Mouse (Mus musculus): ENCODE data around the gene Trem3.

Trem3 gene

GRCm38 (mm10) chr17:48247221-48247928 is at the start of gene Trem3:
Gene Trem3 (plus strand): TSS chr17:48247777.
- DNase-seq: no peak

- no peak for DNase-seq
These were observed 44.5 kb upstream of the Trem3 start for GRCm38 (mm10) chr17:48203086-48203485.

GRCm38 (mm10) chr17:48212596-48212995 is 35.0 kb upstream of the Trem3 start:
- no peak for DNase-seq

GRCm38 (mm10) chr17:48213511-48213910 is 34.1 kb upstream of the Trem3 start:
- no peak for DNase-seq

DNA sequence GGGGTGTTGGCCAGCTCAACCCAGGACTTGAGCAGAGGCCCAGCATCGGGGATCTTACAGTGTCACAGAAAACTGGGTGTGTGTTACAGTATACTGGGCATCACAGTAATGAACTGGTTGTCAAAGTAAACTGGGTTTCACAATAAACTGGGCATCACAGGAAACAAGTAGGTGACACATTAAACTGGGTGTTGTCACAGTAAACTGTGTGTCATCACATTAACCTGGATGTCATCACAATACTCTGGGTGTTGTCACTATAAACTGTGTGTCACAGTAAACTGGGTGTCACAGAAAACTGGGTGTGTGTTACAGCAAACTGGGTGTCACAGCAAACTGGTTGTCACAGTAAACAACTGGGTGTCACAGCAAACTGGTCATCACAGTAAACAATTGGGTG is 32.1 kb upstream of the Trem3 start:
- no peak for DNase-seq

GRCm38 (mm10) chr17:48230680-48231079 is 16.9 kb upstream of the Trem3 start:
- DNase-seq: no peak

- no peak for DNase-seq
These were observed 15.1 kb upstream of the Trem3 start, which contains the start of gene Trem1 for GRCm38 (mm10) chr17:48232518-48232917. Gene Trem1 (plus strand): TSS chr17:48232768.

- no peak for DNase-seq
These were observed 13.8 kb upstream of the Trem3 start for GRCm38 (mm10) chr17:48233789-48234188.

GRCm38 (mm10) chr17:48234550-48234949 is 13.0 kb upstream of the Trem3 start:
- no peak for DNase-seq

- DNase-seq: no peak
These were observed 11.7 kb upstream of the Trem3 start for GRCm38 (mm10) chr17:48235773-48236370.

DNA sequence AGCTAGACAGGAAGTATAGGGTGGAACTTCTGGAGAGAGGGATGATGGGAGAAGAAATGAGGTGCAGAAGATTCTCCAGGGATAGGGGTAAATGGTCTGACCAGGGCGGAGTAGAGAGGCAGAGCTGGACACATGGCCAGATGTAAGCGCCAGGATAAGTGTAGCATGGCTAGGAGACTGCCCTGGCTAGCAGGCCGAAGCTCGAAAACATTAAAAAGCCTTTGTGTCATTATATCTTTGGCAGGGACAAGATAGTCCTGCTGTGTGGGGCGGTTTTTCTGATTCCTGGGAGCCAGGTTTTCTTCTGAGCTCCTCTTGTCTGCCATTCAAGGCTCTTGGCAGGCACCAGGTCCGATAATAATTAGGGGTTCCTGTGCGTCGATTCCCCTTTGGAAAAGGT is 10.0 kb upstream of the Trem3 start:
- no peak for DNase-seq

- DNase-seq: no peak
These were observed 1.5 kb downstream of the Trem3 start for GRCm38 (mm10) chr17:48249039-48249438.

GRCm38 (mm10) chr17:48249501-48249900 is 1.9 kb downstream of the Trem3 start:
- DNase-seq: no peak

GRCm38 (mm10) chr17:48250631-48251030 is 3.1 kb downstream of the Trem3 start:
- no peak for DNase-seq

DNA sequence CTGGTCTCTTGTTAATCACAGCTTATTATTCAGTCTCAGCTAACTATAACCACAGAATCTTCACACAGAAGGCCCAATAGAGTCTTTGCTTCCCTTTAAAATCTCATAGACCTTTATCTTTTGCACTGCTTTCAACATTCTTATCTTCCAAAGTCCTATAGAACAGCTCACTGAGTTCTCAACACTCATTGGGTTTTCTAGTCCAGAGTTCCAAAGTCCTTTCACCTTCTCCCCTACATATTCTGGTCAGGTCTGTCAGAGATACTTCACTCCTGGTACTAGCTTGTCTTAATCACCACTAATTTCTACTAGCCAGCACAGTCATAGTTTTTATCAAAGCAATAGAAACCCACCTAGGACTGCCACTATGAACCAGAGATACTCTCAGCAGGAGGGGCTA is 9.0 kb downstream of the Trem3 start:
- DNase-seq: no peak

- DNase-seq: no peak
These were observed 14.3 kb downstream of the Trem3 start for GRCm38 (mm10) chr17:48261868-48262267.

DNA sequence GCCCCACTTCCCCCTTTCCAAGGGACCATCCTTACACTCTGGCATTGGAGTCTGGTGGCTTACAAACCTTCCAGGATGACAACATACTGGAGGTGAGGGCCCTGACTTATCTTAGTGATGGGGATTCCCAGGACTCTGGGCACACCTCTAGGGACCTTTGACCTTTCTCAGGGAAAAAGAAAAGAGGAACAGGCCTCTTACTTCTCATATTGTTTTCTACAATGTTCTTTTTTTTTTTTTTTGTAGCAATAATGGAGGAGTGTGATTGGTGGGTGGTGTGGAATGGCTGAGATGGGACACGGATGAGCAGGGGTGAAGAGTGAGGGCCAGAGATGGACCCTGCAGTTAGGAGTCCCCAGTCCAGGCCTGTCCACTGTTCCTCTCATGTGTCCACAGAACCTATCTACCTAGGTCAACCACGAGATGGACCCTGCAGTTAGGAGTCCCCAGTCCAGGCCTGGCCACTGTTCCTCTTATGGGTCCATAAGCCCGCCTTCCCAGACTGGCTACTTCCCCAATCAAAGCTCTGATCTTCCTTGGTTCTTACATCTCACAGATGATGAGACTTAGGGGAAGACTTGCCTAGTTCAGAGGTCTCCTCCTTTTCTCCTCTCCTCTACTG is 16.3 kb downstream of the Trem3 start, which contains the start of gene Treml4:
Treml4 (plus strand) TSS at position 555 of the 622 bp plus-strand sequence.
- no peak for DNase-seq

DNA sequence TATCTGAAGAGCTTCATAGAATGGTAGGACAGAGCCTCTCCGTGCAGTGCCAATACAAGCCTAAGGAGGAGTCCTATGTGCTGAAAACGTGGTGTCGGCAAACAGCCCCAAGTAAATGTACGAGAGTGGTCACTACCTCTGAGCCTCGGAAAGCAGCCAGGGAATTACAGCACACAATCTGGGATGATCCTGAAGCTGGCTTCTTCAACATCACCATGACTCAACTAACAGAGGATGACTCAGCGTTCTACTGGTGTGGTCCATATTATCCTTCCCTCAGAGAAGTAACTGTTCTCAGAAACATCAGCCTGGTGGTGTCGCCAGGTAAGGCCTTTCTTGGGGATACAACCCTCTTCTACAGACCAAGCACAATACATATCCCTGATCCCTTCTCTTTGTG is 17.1 kb downstream of the Trem3 start:
- no peak for DNase-seq

- DNase-seq: no peak
These were observed 18.6 kb downstream of the Trem3 start for GRCm38 (mm10) chr17:48266138-48266537.

- no peak for DNase-seq
These were observed 19.2 kb downstream of the Trem3 start for GRCm38 (mm10) chr17:48266610-48267304.

DNA sequence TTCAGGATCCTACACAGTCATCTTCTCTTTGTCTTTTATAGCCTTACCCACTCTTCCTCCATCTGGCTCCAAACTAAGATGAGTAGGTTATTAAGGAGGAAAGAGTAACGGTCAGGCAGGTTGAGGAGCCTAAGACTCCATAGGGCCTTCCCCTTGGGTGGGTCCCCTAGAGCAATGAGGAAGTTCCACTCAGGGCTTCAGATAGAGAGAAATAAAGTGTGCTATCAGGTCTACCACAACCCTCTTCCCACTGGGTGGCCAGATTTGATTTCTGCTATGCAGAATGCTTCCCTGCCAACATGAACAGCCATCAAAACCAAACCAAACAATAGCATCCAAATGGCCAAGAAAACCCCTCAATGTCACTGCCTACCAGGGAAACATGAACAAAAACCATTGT is 20.0 kb downstream of the Trem3 start:
- no peak for DNase-seq

DNA sequence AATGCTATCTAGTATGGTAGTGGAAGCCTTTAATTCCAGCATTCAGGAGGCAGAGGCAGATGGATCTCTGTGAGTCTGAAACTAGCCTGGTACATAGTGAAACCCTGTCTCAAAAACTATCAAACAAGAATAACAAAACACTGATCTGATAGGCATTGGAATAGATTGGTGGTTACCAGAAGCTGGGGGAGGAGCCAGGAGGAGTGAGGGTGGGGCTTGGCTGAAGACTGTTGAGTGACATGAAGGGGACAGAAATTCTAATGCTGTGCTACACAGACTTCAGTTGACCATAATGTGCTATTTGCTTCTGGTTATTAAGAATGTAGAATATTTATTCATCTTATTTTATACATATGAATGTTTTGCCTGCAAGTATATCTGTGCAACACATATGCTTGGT is 20.7 kb downstream of the Trem3 start:
- DNase-seq: no peak

DNA sequence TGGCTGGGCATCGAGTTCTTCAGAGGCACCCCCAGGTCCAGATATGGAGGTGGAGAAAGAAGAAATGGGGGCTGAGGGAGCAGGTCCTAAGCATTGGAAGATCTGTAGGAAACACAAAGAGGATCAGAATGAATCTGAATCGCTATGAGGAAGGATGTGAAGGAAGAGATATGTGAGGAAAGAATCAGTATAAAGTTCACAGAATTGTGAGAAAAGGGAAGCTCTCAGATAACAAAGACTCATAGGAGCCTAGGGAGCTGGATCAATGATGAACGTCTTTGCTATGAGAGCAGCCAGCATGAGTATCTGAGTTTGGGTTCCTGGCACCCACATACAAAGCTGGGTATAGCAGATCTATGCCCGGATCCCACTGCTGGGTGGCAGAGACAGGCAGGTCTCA is 22.3 kb downstream of the Trem3 start:
- DNase-seq: no peak

DNA sequence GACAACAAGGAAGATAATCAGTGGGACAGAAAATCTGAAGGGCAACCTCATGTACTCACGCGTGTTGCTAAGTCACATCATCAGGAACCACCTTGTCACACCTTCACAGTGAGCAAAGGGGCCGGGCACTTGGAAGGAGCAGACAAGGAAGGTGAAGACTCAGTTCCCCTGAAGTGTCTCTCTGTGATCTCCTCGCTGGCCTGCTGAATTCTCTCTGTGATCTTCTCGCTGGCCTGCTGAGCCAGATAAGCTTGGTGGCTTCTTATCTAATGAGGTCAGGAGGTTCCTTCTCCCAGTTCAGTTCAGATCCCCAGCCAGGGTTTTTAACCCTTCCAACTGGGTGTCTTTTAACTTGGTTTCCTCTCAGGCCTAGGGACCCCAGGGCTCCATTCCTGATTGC is 24.6 kb downstream of the Trem3 start:
- DNase-seq: no peak

All from kidney, adult 8-10 months (tissue).